Mouse (Mus musculus) left cerebral cortex, postnatal 36 days (tissue): ENCODE data around the gene Gm4131. TPM values are rescaled to one million over a fixed set of nuclear protein-coding genes. Genes with fewer than 3 reads are reported as not detected.
"Not testable (repeated sequence)": the region's sequence is repeated elsewhere in the genome, so short reads cannot be mapped to it uniquely, and the experiment has no call there.

Experiments
- DNase-seq, 2 experiments: peaks; one replicate each; pipeline ENCODE4 v3.0.0; 2021 to 2022; ENCODE audit warnings: low spot score in 2 of 2, mixed read lengths in 1 of 2
- intact Hi-C: fragments of 180-260 bp; cut with DNase I; formaldehyde crosslinking; loops from one replicate; pipeline ENCODE4 v1.15.1; 2025
- total RNA-seq, 2 experiments: library from RNA; stranded (reverse); gene quantifications; 2 replicates each; pipeline ENCODE4 v1.2.3; 2021

Gene Gm4131
- total RNA-seq, result not detected

- DNase-seq, intact Hi-C loops: not testable (repeated sequence)
Observed at GRCm38 (mm10) chr14:62566821-62567220, at the start of gene Gm4131. TSS of gene Gm4131 (minus strand) at chr14:62566921.

GRCm38 (mm10) chr14:62609904-62610303 is 43.2 kb upstream of the Gm4131 start:
- DNase-seq, result no peak
- intact Hi-C loops, result loop anchor here (5.0 kb wide), 1 partner anchor 53 kb away; the partner anchor contains the start of gene Fam124a

GRCm38 (mm10) chr14:62607791-62608196 is 41.1 kb upstream of the Gm4131 start:
- DNase-seq, result peak in 1 of 2 experiments; percentile 32
- intact Hi-C loops, result loop anchor here (2.0 to 5.0 kb wide), 2 partner anchors 50 to 115 kb away; partner anchors contain the start of gene Fam124a

- DNase-seq, result no peak
- intact Hi-C loops, result no loop called here
Observed at GRCm38 (mm10) chr14:62602869-62603268, 36.1 kb upstream of the Gm4131 start.

GRCm38 (mm10) chr14:62602271-62602670 is 35.5 kb upstream of the Gm4131 start:
- DNase-seq, result peak; percentile 28 to 34
- intact Hi-C loops, result no loop called here

GRCm38 (mm10) chr14:62600109-62600522 is 33.4 kb upstream of the Gm4131 start:
- DNase-seq, result no peak
- intact Hi-C loops, result no loop called here

GRCm38 (mm10) chr14:62585338-62585737 is 18.6 kb upstream of the Gm4131 start:
- no peak for DNase-seq
- intact Hi-C loops, result no loop called here

GRCm38 (mm10) chr14:62584637-62585036 is 17.9 kb upstream of the Gm4131 start:
- DNase-seq, result no peak
- intact Hi-C loops, result no loop called here

GRCm38 (mm10) chr14:62581768-62582167 is 15.0 kb upstream of the Gm4131 start:
- DNase-seq, result no peak
- intact Hi-C loops, result no loop called here

- intact Hi-C loops, result no loop called here
- no peak for DNase-seq
Observed at GRCm38 (mm10) chr14:62580945-62581344, 14.2 kb upstream of the Gm4131 start.

GRCm38 (mm10) chr14:62575862-62576261 is 9.1 kb upstream of the Gm4131 start:
- intact Hi-C loops, result no loop called here
- DNase-seq, result peak; percentile 28 to 36

- intact Hi-C loops, result no loop called here
- no peak for DNase-seq
Observed at GRCm38 (mm10) chr14:62574906-62575305, 8.2 kb upstream of the Gm4131 start.

GRCm38 (mm10) chr14:62573454-62573853 is 6.7 kb upstream of the Gm4131 start:
- DNase-seq, result no peak
- intact Hi-C loops, result no loop called here

- no peak for DNase-seq
- intact Hi-C loops, result no loop called here
Observed at GRCm38 (mm10) chr14:62570299-62570698, 3.6 kb upstream of the Gm4131 start.

- intact Hi-C loops, result no loop called here
Observed at GRCm38 (mm10) chr14:62569463-62569862, 2.7 kb upstream of the Gm4131 start.

GRCm38 (mm10) chr14:62563679-62564078 is 3.0 kb downstream of the Gm4131 start:
- intact Hi-C loops, result no loop called here
- no peak for DNase-seq

More at GRCm38 (mm10) chr14:62569463-62569862, 2.7 kb upstream of the Gm4131 start:
- DNase-seq, result no peak

GRCm38 (mm10) chr14:62561875-62562748 is 4.6 kb downstream of the Gm4131 start:
- peak; percentile 22 to 54 for DNase-seq
- intact Hi-C loops, result no loop called here

GRCm38 (mm10) chr14:62557111-62557510 is 9.6 kb downstream of the Gm4131 start:
- no peak for DNase-seq
- intact Hi-C loops, result loop anchor here (5.0 kb wide), 1 partner anchor 50 kb away; no protein-coding TSS in a partner anchor

- intact Hi-C loops, result loop anchor here (5.0 kb wide), 1 partner anchor 51 kb away; no protein-coding TSS in a partner anchor
- DNase-seq, result peak; percentile 20 to 32
Observed at GRCm38 (mm10) chr14:62555840-62556810, 10.6 kb downstream of the Gm4131 start.
